Mouse (Mus musculus): Measurements from ENCODE around the gene Ddx21. TPM values are rescaled to one million over a fixed set of nuclear protein-coding genes. Genes with fewer than 3 reads are reported as not detected.

Gene Ddx21
- polyA plus RNA-seq, 1 experiment from 2014 or later, result 8.2 TPM

- Histone ChIP-seq H3K9me3 (ENCODE audit: low read length) (no peaks in the 10 kb centered on the region), H3K9ac (replicated peaks; ENCODE audit: low read depth) (no peak overlapping the region), H3K4me2 (replicated peaks; ENCODE audit: low read depth, low read length) (no peak overlapping the region), H3K36me3 (ENCODE audit: insufficient read depth, low read length) (no peaks in the 10 kb centered on the region), H3K27ac (ENCODE audit: low read length) (no peak overlapping the region), H3K4me3 (ENCODE audit: low read depth, low read length) (no peak overlapping the region), H3K27me3 (replicated peaks; ENCODE audit: insufficient read depth, low read length) (no peaks in the 10 kb centered on the region), H3K4me1 (ENCODE audit: insufficient read depth, low read depth, low read length) (no peaks in the 10 kb centered on the region)
- TF ChIP-seq EP300 (IDR thresholded peaks at IDR 0.05) (no peak), CTCF (IDR thresholded peaks at IDR 0.05) (no peak)
- DNase-seq (ENCODE audit: low spot score) (no peak), ATAC-seq (no peak)
- 26% methylated on average over 2 of the region's 2 CpGs for WGBS
Observed at GRCm38 (mm10) chr10:62532832-62533231, 69.2 kb downstream of the Ddx21 start.

Other genes with a start within 250 kb of the Ddx21 start
- 25.8 and 27.8 TPM in 2 replicates for gene Hk1, start 222.4 kb downstream of the Ddx21 start, polyA plus RNA-seq (2015; fragmentation: Nextera tagmentation; extraction: Ambion mirVana)
- gene Hkdc1, start 179.8 kb downstream of the Ddx21 start, polyA plus RNA-seq (2015; fragmentation: Nextera tagmentation; extraction: Ambion mirVana), result 6.2 and 8.1 TPM in 2 replicates
- gene 4930507D05Rik, start 152.8 kb downstream of the Ddx21 start, polyA plus RNA-seq (2015; fragmentation: Nextera tagmentation; extraction: Ambion mirVana), result 0.29 and 0.49 TPM in 2 replicates
- 9.6 and 9.8 TPM in 2 replicates for gene Supv3l1, start 152.5 kb downstream of the Ddx21 start, polyA plus RNA-seq (2015; fragmentation: Nextera tagmentation; extraction: Ambion mirVana)
- gene Vps26a, start 115.5 kb downstream of the Ddx21 start, polyA plus RNA-seq (2015; fragmentation: Nextera tagmentation; extraction: Ambion mirVana), result 62.7 and 68.7 TPM in 2 replicates
- gene Srgn, start 74.8 kb downstream of the Ddx21 start, polyA plus RNA-seq (2015; fragmentation: Nextera tagmentation; extraction: Ambion mirVana), result 215 and 245 TPM in 2 replicates
- gene Kif1bp, start 23.8 kb downstream of the Ddx21 start, polyA plus RNA-seq (2015; fragmentation: Nextera tagmentation; extraction: Ambion mirVana), result 21.8 and 22.8 TPM in 2 replicates
- 83.9 and 89.9 TPM in 2 replicates for gene Ddx50, start 48.9 kb upstream of the Ddx21 start, polyA plus RNA-seq (2015; fragmentation: Nextera tagmentation; extraction: Ambion mirVana)
- gene Stox1, start 123.8 kb upstream of the Ddx21 start, polyA plus RNA-seq (2015; fragmentation: Nextera tagmentation; extraction: Ambion mirVana), result 4.7 and 5.5 TPM in 2 replicates
- gene Ccar1, start 190.0 kb upstream of the Ddx21 start, polyA plus RNA-seq (2015; fragmentation: Nextera tagmentation; extraction: Ambion mirVana), result 52.7 and 53.9 TPM in 2 replicates